Mouse (Mus musculus) layer of hippocampus, adult 9-10 months (tissue): ENCODE measurements around the gene Nav2.

Experiments used
- DNase-seq: peaks from one replicate; pipeline ENCODE4 v3.0.0; 2022; ENCODE audit warnings: low spot score

Nav2 gene

GRCm38 (mm10) chr7:49004402-49004801 is 95.9 kb downstream of the Nav2 start:
- DNase-seq: no peak

- no peak for DNase-seq
These were observed 98.4 kb downstream of the Nav2 start for GRCm38 (mm10) chr7:49006886-49007285.

- no peak for DNase-seq
These were observed 102.2 kb downstream of the Nav2 start for GRCm38 (mm10) chr7:49010739-49011138.

- DNase-seq: no peak
These were observed 103.5 kb downstream of the Nav2 start for GRCm38 (mm10) chr7:49012027-49012426.

GRCm38 (mm10) chr7:49014480-49014879 is 106.0 kb downstream of the Nav2 start:
- DNase-seq: no peak

GRCm38 (mm10) chr7:49015297-49015696 is 106.8 kb downstream of the Nav2 start:
- no peak for DNase-seq

- no peak for DNase-seq
These were observed 107.6 kb downstream of the Nav2 start for GRCm38 (mm10) chr7:49016088-49016487.

- no peak for DNase-seq
These were observed 109.3 kb downstream of the Nav2 start for GRCm38 (mm10) chr7:49017794-49018193.

GRCm38 (mm10) chr7:49018478-49018914 is 110.0 kb downstream of the Nav2 start:
- no peak for DNase-seq

- no peak for DNase-seq
These were observed 116.7 kb downstream of the Nav2 start for GRCm38 (mm10) chr7:49025026-49025815.

GRCm38 (mm10) chr7:49025991-49026390 is 117.5 kb downstream of the Nav2 start:
- DNase-seq: no peak

- DNase-seq: no peak
These were observed 118.0 kb downstream of the Nav2 start for GRCm38 (mm10) chr7:49026466-49026865.

GRCm38 (mm10) chr7:49029282-49030012 is 120.9 kb downstream of the Nav2 start:
- DNase-seq: no peak

GRCm38 (mm10) chr7:49032216-49032615 is 123.7 kb downstream of the Nav2 start:
- no peak for DNase-seq

- no peak for DNase-seq
These were observed 125.7 kb downstream of the Nav2 start for GRCm38 (mm10) chr7:49034253-49034652.

- DNase-seq: no peak
These were observed 131.6 kb downstream of the Nav2 start for GRCm38 (mm10) chr7:49040163-49040562.

- DNase-seq: no peak
These were observed 133.0 kb downstream of the Nav2 start for GRCm38 (mm10) chr7:49041334-49042070.

GRCm38 (mm10) chr7:49045499-49046346 is 137.2 kb downstream of the Nav2 start:
- no peak for DNase-seq

GRCm38 (mm10) chr7:49046347-49046989 is 138.0 kb downstream of the Nav2 start:
- no peak for DNase-seq

GRCm38 (mm10) chr7:49047336-49047735 is 138.8 kb downstream of the Nav2 start:
- no peak for DNase-seq
